Mouse (Mus musculus) granulocyte monocyte progenitor cell, adult 5-6 weeks (primary cell): ENCODE measurements around the gene Fgfr2. TPM values are rescaled to one million over a fixed set of nuclear protein-coding genes. Genes with fewer than 3 reads are reported as not detected.
A peak's percentile ranks its signal among the peaks of the same experiment; 100 is the strongest.

Experiments
- ATAC-seq: replicated peaks from 2 replicates; pipeline ENCODE4 v1.8.0; 2016; ENCODE audit warnings: mild to moderate bottlenecking, moderate TSS enrichment, inconsistent platforms; ENCODE audit not compliant: poor library complexity, severe bottlenecking
- total RNA-seq, 2 experiments: library from RNA; stranded (forward) in 1 of 2; stranded (reverse) in 1 of 2; fragments of 200-712, 200-1000 nt in 1 of 2; fragments of >200 nt in 1 of 2; fragmentation: Nextera tagmentation in 1 of 2; gene quantifications; 2 replicates each; pipeline ENCODE4 v1.2.3; 2014 to 2017

The Fgfr2 gene
- total RNA-seq, 2 experiments from 2014 or later = not detected

DNA sequence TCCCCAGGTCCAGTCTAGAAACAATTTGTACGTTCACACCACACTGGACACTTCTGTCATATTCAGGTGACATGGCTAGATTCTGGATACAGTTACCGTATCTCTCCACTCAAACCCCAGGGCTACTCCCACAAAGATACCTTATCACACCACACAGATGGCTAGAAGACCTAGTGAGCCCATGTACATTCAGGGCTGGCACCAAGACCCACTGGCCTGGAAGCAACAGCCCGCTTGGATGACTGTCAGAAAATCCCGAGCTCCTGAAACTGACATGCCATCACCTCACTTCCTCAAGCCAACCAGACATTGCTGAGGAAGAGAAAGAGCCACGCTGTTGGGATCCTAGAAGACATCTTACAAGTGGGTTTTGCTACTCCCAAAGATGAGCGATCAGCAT lies 384.3 kb downstream of the Fgfr2 start:
- no peak for ATAC-seq

DNA sequence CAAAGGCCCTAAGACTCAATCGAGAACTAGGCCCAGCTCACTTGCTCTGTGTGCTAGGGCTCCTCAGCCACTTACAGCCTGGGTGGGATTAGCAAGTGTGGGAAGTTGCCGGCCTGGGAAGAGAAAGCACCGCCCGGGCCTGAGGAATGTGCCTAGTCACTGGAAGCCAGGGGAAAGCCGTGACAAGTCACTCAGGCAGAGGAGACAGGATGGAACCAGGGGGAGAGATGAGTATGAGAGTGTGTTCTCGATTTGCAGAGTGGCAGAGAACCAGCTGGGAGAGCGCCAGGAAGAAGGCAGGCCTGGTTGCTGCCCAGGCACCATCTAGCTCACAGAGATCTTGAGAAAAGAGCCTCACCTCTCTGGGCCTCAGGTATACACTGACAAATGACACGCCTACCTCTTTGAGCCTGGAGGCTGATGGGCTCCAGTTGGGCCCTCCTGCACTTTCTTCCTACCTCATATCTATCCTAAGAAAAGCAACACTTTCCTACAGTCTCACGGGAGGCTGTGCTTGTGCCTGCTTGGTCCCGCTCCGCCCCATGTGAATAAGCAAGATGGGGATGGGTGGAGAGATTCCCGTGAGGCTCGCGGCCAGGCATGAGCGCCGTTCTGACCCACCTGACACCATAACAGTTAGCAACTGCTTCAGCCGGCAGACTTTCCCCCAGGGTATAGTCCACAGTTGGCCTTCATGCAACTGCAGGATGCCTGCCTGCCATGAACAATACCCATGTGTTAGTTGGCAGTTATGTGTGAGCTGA lies 386.9 kb downstream of the Fgfr2 start:
- no peak for ATAC-seq

DNA sequence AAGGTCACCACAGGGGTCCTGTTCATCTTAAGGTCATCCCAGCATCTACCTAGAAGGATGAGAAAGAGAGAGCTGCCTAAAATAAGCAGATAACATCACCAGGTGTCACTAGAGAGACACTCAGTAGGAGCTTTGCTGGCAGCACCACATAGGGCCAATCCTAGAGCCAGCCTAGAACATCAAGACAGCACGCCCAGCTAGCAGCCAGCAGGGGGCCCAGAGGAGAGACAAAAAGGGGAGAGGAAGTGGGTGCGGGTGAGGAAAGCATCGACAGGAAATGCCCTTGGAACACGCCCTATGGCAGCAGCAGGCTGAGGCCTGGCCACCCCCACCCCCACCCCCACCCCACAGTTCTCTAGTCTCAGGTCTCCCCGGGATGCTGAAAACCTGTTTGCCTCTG lies 388.0 kb downstream of the Fgfr2 start:
- ATAC-seq = peak; percentile 99

DNA sequence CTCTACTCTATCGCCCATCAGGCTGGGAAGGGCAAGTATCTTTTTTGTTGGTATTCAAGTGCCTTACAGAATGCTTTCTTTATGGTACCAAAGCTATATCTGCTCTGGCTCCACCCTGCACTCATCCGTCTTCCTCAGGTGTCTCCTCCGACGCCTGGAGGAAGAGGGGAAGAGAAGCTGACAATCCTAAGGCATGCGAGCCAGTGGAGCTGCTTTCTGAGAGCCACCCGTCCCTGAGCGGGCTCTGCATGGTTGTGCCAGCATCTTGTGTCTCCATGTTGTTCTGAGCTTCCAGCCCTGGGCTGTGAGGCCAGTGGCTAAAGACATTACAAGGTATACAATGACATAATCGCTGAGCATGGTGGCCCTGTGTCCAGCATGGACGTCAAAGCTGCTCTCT lies 388.9 kb downstream of the Fgfr2 start:
- ATAC-seq = no peak

DNA sequence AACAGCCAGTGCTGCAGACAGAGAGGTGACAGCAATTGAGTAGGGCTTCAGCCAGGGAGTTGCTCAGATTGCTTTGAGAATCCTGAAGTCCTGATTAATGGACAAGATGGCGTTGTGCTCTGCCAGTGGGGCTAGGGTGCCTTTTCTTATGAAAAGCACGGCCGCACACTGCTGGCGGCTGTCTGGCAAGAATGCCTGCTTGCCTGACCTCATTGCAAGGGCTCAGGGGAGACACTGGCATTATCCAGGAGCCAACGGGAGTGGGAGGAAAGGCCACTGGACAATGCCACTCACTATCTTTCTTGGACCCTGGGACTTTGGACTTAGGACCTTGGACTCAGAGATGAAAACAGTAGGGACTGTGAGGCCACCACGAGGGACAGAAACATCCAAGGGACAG lies 389.6 kb downstream of the Fgfr2 start:
- no peak for ATAC-seq

DNA sequence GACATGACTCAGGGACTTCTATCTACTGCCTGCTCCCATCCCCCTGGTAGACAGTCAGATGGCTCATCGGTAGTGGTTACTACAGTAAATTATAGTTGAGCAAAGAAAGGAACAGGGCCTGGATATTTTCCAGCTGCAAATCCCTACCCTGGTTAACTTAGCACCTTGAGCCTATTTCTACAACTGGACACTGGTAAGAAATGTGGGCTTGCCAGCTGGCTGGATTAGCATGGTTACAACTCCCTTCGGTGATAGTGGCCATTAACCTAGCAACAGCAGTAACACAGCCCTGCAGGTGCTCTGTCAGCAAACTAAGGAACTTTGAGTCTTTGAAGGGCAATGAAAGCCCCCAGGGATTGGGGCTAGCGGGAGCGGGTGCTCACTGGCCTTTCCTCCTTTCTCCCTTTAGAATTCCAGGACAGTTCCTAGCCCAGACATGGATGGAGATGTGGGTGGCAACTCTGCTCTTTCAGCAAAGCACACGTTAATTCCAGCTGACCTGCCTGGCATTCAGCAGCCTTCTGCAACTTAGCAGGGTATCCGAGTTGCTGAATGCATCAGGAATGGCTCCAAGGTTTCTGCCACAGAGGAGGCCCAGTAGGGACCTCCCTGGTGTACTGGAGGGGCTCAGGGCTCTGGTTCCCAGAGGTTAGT lies 390.9 kb downstream of the Fgfr2 start:
- ATAC-seq = no peak

DNA sequence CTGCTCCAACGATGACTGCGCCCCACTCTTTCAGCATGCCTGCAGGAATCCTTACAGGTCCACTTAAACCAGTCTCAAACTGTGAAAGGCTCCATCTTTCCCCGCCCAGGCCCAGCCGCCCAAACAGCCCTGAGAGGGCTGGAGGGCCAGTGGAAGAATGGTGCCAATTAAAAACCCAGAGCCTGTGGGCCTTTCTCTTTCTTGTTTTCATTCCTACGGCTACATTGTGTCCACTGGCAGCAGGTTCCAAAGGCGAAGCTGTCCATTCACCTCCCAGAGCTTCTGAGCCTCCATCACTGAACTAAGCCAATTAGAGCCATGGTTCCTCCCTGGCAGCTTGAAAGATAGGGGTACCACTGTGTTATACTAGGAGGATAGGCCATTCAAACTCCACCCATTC lies 391.6 kb downstream of the Fgfr2 start:
- no peak for ATAC-seq

DNA sequence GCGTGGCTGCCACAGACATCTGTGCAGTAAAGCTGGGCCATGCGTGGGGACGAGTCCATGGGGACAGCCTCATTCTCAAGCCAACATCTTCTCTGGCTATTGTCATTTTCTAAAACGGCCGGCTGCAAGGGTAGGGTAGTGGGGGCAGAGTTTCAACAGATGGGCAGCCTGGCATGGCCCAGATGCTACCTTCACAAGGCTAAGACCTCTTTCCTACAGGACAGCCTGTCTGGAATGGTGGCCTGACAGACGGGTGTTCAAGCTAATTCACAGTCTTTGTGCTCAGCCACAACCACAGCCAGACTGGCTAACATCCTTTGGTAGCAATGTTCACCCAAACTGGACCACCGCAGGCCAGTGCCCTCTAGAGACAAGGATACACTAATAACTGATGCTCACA lies 392.6 kb downstream of the Fgfr2 start:
- ATAC-seq = no peak

DNA sequence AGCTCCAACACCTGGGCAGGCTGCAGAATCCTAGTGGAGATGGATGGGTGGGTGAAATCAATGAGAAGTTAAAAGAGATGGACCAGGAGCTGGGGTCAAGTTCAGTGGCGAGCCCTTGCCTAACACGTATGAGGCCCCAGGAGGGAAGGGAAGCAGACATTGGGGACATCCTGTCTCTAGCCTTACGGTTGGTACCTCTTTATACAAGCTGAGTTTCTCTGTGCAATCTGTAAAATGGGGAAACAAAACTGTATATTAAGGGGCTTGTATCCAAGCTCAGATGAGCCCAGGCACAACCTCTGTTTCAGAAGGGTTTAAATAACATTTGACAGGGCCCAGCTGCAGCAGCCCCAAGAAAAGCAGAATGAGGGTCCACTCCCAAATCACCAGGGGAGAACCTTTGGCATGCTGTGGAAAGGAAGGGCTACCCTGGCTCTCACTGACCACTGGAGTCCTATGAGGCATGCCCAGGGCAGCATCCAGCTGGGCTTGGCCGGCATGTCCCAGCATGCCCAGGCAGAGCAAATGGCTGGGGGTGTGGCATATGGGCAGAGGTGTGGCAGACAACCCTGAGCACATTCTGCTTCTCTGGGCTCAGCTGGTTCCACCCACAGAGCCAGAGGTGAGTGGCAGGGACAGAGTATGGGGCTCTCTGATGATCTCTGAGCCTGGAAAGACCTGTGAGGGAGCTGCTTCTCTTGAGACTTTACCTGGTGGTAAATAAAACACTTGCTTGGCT lies 393.9 kb downstream of the Fgfr2 start:
- peak; percentile 58 for ATAC-seq

DNA sequence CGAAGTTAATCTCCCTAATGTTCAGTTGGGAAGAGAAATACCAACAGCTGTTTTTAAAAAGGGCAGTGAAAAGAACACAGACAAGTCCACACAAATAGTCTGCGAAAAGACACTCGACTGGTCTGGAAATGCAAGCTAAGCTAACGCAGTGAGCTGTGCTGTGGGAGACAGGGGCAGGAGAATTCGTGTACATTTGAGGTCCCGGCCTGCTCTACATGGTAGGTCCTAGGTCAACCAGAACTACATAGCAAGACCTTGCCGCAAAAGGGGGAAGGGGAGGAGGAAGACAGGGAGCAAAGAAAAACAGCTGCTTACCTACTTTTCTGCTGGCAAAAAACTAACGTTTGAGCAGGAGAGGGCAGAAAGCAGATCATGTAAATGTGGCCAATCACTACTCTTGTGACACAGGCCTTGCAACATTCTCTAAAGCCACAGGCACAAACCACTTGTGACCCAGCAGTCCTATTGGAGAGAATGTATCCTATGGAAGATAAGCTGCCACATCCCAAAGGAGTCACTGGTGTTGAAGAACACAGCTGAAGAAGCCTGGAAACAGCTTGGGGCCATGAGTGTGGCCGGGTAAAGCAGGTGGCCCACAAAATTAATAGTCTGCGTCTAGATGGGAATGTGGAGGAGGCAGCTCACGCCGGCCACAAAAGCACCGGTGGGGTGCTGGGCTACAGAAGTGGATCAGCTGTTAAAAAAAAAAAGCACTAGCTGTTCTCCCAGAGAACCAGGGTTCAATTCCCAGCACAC lies 396.9 kb downstream of the Fgfr2 start:
- peak; percentile 83 for ATAC-seq

DNA sequence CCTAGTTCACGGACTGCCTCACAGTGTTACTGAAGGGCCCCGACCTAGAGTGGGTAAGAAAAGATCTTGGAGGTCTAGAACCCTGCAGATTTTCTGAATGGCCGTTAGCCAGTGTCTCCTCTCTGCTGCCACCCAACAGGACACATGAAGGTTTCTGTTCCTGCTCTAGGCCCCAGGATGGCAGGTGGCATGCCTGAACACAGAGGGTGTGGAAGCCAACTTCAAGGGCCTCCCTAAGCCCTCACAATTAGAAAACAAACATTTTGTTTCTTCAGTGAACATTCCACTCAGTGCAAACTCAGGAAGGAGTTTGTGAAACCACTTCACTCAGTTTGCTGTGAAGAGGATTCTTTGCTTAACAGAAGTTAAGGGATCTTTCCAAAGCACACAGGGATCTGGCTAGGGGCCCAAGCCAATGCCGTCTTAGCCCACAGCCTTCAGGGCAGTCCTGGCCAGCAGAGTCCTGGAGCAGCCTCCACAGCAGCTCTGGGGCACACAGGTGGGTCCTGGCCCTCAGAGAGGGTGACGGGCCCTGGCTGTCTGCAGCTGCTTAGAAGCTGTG lies 398.6 kb downstream of the Fgfr2 start:
- ATAC-seq = 0 out of 2 replicates have a peak, but pooled peaks have one; percentile 15

DNA sequence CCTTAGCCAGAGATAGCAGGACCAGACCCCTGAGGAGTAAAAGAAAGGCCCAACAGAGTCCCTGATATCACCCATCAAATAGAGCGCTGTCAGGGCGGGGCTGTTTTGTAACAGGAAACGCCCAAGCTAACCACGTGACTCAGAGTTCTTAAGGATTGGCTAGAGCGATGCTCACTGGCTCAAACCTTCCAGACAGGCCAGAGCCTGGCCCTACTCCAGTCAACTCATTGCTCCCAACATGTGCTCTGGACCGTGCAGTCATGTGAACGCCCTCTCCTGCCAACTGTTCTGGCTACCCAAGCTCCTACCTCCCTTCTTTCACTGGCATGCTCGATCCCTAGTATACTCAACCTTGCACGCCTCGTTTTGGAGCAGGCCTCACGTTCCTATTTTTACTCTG lies 399.2 kb downstream of the Fgfr2 start:
- peak; percentile 26; the same call in 1 of the 2 replicates for ATAC-seq

DNA sequence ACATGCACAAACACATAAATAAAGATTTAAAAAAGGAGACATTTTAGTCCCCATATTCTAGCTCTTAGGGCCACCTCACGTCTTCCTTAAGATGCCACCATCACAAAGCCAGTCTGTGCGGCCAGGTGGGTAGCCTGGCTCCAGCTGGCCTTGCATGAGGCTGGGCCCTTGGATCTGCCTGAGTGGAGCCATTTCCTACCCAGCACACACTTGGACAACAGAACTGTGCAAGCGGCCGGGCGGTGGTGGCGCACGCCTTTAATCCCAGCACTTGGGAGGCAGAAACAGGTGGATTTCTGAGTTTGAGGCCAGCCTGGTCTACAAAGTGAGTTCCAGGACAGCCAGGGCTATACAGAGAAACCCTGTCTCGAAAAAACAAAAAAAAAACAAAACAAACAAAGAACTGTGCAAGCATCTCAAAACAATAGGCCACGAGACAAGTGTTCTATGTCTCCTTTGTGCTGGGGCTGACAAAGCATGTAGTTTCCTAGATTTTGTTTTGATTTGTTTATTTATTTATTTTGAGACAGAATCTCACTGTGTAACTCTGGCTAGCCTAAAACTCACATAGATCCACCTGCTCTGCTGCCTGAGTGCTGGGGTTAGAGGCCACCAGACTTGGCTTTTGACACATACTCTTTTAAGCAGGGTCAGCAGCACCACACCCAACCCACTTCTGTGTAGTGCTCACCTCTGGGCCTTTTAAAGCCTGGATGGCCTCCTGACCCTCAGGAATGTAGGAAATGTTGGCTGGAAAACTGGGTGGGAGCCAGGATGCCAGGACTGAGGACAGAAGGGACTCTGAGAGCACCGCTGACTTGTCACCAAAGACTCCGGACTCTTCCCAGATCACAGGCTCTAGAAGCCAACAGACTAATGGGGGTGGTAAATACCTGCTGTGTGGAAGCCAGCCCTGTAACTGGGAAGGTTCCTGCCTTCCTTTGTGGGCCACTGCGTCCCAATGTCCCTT lies 400.5 kb downstream of the Fgfr2 start:
- ATAC-seq = no peak

DNA sequence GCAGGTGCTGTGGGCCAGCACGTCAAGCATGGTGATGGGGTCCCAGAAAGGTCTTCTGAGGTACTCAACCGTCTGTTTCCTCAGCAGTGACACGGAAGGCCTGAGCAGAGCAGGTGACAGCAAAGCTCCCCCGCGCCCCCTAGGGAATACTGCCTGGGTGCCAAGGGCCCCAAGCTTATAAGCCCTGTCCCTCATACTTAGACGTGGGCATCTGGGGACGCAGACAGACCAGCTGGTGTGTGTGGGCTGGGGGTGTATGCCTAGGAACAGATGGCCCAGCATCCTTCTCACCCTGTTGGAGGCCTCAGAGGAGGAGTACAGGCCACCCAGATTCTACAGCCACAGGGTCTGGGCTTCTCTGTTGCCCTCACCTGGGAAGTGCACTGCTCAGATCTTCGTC lies 402.6 kb downstream of the Fgfr2 start:
- no peak for ATAC-seq

DNA sequence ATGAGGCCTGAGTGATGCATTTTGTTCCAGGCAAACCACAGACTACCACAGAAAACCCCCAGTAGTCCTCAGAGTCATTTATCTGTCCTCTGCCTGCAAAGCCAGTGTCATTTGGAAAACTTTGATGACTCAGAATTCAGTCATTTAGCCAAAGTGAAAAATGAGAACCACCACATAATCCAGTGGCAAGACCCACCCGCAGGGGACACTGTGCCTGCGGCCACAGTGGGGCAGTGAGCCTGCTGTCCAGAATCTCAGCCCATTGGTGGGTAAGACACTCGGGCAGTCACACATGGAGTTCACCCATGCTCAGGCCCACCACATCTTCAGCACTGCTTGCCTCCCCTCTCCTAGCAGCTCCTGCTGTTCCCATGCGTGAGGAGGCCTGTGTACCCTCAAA lies 403.6 kb downstream of the Fgfr2 start:
- no peak for ATAC-seq

DNA sequence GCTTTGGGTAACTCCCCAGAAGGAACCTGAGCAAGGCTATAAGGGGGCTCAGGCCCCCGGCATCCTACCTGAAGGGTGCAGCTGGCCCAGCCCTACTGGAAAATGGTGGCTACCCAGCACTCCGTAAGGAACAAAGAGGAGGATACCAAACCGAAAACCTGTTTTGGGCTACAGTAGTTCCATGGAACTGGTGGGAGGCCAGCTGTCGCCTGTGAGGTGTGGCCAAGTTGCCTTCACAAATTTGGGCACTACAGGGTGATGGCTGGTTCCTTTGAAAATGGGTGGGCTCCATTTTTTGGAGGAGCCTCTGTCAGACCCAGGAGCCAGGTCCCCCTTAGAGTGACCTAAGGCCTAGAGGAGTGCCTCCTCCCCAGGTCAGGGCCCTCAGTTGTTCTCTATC lies 407.9 kb downstream of the Fgfr2 start:
- ATAC-seq = no peak

DNA sequence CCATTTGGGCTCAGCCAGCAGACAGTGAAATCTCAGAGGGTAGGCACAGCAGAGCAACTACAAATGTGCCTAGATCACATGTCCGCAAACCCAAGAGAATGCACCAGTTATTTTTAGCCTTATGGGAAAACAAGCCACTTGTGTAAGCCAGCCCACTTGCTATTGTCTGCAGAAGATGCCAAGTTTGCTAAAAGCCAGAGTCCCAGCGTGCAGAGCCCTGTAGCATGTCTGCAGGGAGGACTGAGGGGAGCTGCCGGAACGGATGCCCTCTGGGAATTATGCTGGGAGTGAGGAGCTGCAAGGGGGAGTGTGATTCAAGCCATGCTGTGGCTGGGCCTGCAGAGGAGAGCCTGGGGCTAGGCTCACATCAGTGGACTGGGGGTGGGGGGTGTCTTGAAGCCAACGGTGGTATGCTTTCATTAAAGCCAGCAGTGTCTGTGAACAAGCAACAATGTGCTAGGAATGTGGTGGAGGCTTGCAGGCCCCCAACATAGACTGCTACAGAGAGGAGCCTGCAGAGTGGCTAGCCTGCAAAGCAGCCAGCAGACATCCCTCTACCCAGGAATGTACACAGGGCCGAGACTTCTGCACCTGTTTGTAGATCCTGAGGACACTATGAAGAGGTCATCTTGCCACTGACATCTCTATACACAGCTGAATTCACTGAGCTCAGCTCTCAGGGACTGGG lies 408.8 kb downstream of the Fgfr2 start:
- no peak for ATAC-seq

DNA sequence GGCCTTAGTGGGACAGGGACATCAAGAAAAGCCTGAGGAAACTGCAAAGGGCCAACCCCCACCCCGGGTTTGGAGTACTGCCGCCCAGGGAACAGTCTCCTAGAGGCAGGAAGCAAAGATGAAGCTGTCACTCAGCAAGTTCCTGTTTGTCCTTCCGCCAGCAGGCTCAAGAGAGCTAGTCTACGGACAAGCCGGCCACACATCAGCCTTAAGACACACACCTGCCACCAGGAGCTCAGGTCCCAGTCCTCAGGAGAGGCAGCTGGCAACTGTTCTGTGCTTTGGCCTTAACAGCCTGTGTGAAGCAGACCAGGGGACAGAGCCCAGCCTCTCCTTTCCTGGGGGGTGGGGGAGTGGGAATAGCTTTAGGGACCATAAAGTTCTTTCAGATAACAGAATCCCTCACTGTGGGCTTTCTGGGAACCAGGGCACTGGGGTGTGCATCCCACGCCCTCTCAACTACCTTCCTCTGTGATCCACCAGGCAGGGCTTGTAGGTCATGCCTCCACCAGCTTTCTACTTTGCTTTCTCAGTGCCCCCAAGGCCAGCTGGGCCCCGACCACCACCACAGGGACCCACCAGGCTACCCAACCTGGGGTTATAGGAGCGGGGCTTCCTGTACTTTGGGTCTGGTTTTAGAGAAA lies 409.5 kb downstream of the Fgfr2 start:
- ATAC-seq = peak; percentile 83
